Mouse (Mus musculus) cerebellum, postnatal 10 days (tissue): ENCODE data around the gene Gadd45b.

Experiments used
- DNase-seq, 2 experiments: peaks; one replicate each; pipeline ENCODE4 v3.0.0; 2021; ENCODE audit warnings: mixed read lengths in 2 of 2

Gene Gadd45b

GRCm38 (mm10) chr10:80936135-80936809 is 6.4 kb downstream of the Gadd45b start:
- DNase-seq, result peak; percentile 85 to 90

DNA sequence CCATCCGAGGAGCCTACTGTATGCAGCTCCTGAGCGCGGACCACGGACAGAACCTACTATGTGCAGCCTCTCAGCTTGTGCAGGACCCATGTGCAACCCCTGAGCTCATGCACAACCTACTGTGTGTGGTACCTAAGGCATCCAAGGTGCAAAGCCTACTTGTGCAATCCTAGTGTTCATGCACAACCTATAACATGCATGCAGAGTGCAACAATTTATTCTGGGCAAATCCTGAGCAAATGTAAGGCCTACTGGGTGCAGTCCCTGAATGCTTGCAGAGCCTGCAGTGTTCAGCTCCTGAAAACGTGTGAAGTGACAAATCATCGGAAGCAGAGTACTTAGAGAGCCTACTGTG is 6.9 kb downstream of the Gadd45b start:
- DNase-seq, result no peak

DNA sequence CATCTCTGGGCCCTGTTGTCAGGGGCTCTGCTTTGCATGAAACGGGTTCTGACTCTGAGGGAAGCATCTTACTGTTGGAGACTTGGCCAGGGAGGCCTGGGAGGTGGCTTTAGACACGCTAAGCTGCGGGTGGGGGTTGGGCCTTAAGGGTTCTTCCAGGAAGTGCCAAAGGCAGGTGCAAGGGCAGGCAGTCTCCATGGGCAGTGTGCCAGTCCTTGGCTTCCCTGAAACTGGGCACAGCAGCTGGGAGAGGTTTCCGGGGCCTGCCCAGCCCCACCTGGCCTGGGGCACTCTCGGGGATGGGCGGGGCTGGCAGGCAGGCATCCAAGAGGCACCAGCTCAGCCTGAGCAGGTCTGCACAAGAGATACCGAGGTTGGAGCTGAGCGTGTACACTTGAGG is 7.8 kb downstream of the Gadd45b start:
- DNase-seq, result peak; percentile 82 to 84

GRCm38 (mm10) chr10:80938831-80939550 is 9.1 kb downstream of the Gadd45b start:
- peak in 1 of 2 experiments; percentile 55 for DNase-seq

- DNase-seq, result peak; percentile 74 to 78
Observed at GRCm38 (mm10) chr10:80939671-80940070, 9.8 kb downstream of the Gadd45b start.

DNA sequence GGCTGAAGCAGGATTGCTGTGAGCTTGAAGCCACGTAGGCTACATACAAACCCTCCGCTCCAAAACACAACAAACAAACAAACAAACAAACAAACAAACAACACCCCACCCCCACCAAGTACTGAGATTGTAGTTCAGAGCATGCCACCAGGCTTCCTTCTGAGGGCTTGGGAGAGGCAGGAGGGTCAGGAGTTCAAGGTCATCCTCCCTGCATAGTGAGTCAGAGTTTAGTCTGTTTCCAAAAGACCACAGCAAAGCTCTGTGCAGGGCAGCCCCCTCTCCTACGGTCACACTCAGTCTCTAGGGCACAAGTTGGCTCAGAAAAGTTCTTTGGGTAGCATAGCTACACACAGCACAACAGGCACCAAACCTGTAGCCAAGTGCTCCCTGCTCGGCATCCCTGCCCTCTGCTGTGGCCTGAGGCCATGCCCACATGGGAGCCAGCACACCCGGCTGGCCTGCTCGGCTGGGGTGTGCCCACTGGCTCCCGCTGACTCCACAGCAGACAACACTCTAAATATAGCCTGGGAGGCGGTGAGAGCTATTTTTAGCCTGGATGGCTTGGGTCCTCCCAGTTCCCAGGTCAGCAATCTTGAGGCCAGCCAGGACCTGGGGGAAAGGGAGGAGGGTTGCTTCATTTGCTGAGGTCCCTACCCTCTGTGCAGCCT is 10.6 kb downstream of the Gadd45b start:
- peak in 1 of 2 experiments; percentile 53 for DNase-seq

DNA sequence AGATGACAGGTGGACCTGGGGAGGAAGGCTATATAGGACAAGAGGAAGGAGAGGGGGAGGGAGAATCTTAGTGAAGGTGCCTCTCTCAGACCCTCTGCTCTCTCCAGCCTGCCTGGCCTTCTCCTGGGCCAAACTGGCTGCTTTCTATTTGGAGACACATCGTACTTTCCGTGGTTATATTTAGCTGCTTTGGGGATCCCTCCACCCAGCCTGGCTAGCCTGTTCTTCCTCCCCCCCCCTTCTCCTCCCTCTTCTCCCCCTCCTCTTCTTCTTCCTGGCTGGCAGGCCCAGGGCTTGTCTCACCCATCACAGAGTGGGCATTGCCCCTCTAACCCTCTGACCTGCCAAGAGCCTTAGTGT is 11.1 kb downstream of the Gadd45b start:
- no peak for DNase-seq

DNA sequence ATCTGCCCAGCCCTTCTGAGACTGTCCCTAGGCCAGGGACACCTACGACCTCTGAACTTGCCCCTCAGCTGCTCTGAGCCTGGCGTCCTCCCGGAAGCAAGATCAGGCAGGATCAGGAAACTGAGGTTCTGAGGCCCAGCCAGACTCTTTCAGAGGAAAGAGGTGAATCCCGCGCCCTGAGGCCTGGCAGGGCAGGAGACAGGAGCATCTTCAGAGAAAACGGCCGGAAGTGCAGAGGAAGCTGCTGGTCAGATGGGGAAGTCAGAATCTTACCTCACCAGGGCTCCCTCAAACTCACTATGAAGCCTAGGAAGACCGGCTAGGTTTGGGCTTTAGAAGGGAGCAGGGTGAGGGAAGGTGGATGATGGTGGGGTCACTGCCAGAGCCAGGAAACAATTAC is 13.0 kb downstream of the Gadd45b start:
- no peak for DNase-seq

DNA sequence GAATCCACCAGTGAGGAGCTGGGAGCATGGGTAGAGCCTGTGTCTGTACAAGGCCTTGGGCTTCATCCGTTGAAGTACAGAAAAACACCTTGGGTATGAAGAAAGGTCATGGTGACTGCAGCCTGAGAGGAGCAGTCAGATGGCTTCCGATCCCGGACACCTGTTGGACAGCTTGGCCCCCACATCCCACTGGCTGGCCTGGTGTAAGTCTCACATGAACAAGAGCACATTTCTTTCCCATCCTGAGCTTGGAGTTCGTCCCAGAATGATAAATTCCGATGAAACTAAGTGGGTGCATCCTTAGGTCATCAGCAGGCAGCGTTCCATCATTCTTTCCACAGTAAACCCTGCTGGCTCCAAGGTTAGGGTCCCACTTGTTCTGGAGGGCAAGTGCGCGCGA is 13.8 kb downstream of the Gadd45b start:
- no peak for DNase-seq

DNA sequence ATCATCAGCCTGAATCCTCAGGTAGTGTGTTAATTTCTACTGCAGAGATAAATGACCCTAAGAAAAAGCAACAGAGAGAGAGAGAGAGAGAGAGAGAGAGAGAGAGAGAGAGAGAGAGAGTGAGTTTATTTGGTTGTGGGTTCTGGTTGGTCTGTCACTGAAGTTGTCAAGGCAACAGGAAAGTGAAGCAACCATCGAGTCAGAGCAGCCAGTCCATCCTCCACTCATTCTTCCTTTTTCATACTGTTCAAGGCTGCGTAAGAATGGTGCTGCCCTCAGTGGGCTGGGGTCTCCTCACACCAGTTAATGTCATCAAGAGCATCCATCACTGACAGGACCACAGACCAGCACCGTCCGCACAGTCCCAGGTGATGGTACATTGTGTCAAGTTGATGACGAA is 14.4 kb downstream of the Gadd45b start:
- DNase-seq, result no peak

DNA sequence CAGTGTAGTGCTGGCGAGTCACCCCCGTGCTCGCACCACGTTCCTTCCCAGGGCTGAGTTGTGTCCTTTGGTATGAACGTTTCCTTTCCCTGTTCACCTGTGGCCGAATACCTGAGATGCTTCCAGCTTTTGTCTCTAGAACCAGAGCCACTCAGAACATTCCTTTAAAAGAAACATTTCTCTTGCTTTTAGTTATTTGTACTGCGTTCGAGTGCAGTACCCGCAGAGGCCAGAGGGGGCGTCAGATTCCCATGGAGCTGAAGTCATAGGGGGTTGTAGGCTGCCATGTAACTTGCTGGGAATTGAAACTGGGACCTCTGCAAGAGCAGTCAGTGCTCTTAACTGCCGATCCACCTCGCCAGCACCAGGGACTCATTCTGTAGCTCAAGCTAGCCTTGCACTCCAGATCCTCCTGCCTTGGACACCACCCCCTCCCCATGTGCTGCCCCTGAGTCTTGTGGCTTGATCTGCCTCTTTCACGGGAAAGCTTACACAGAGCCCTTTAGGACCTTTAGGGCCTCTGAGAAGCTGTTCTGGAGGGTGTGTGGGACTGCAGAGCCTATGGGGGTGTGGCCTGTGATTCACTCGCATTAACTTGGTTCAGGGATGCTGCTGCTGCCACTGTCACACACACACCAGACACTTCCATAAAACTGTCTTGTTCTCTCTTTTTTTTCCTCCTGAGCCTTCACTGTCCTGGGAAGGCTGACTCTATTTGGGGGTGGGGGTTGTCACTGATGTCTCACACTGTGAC is 17.0 kb downstream of the Gadd45b start:
- DNase-seq, result no peak

GRCm38 (mm10) chr10:80947802-80948201 is 17.9 kb downstream of the Gadd45b start:
- peak; percentile 53 to 58 for DNase-seq

GRCm38 (mm10) chr10:80948570-80948969 is 18.7 kb downstream of the Gadd45b start:
- no peak for DNase-seq

DNA sequence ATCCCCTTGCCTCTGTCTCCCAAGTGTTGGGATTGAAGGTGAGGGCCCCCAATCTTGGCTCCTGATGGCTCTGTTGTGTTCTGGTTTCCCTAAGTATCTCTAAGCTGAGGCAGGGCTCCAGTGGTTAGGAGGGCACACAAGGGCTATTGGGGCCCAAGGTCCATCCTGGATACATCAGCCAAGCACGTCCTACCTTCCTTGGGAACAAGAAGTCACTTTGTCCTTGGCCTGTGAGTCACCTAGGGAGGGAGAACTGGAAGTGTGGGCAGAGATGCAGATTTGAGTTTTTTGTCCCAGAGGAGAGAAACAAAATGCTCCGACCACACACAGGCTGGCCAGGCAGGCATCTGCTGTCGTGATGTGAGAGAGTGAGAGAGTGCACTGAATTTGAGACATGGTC is 19.2 kb downstream of the Gadd45b start:
- no peak for DNase-seq

DNA sequence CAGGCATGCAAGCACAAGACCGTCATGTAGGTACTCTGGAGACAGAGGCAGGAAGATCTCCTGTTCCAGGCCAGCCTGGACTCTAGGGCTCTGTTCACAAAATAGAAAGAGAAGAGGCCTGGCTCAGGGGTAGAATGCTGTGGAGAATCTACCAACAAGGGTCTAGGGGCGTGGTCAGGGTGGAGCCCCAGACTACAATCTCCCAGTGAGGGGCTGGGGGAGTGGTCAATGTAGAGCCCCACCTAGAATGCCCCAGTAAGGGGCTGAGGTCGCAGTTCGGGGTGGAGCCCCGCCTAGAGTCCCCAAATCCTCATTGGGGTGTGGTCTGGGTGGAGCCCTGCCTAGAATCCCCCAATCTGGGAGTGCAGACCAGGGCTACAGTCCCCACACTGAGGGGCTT is 20.4 kb downstream of the Gadd45b start:
- DNase-seq, result no peak

- DNase-seq, result no peak
Observed at GRCm38 (mm10) chr10:80951761-80952390, 22.0 kb downstream of the Gadd45b start.

- no peak for DNase-seq
Observed at GRCm38 (mm10) chr10:80952449-80952848, 22.6 kb downstream of the Gadd45b start.

GRCm38 (mm10) chr10:80954415-80954814 is 24.5 kb downstream of the Gadd45b start:
- DNase-seq, result peak; percentile 33 to 47

- DNase-seq, result peak; percentile 45 to 50
Observed at GRCm38 (mm10) chr10:80954843-80955242, 25.0 kb downstream of the Gadd45b start.

GRCm38 (mm10) chr10:80955536-80955935 is 25.7 kb downstream of the Gadd45b start:
- peak; percentile 81 to 85 for DNase-seq

DNA sequence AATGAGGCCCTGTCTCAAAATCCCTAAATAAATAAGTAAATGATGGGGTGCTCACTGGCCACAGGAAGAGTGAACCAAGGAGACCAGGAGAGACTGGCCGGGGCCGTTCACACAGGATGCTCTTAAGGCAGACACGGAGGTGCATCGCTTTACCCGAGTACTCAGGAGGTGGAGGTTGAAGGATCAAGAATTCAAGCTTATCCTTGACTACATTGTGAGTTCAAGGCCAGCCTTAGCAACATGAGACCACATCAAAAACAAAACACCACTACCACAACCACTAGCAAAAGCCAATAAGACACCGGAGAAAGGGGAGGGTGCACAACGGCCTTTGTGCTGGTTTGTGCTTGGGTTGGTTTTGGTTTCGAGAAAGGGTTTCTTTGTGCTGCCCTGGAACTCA is 26.5 kb downstream of the Gadd45b start:
- no peak for DNase-seq

GRCm38 (mm10) chr10:80956901-80957300 is 27.0 kb downstream of the Gadd45b start:
- DNase-seq, result no peak

GRCm38 (mm10) chr10:80957791-80958190 is 27.9 kb downstream of the Gadd45b start:
- DNase-seq, result no peak
